Mouse (Mus musculus): Measurements from ENCODE around the gene Morf4l1. TPM values are rescaled to one million over a fixed set of nuclear protein-coding genes. Genes with fewer than 3 reads are reported as not detected.

Morf4l1 gene
- total RNA-seq (2014; rRNA removed; ENCODE audit: low replicate concordance) (92.5 and 111 TPM in 2 replicates), polyA plus RNA-seq (2015; fragmentation: Nextera tagmentation; extraction: Ambion mirVana) (293 and 300 TPM in 2 replicates)

- no peak for TF ChIP-seq EP300 (IDR thresholded peaks at IDR 0.05; ENCODE audit: low read depth)
- no peak for TF ChIP-seq CTCF (IDR thresholded peaks at IDR 0.05; ENCODE audit: low read depth)
- 2% methylated on average over 38 of the region's 40 CpGs for WGBS
These were observed at the start of gene Morf4l1 for GRCm38 (mm10) chr9:90114567-90115307. Gene Morf4l1, minus strand, starts transcription at chr9:90114774.

GRCm38 (mm10) chr9:90163749-90164095, 49.1 kb upstream of the Morf4l1 start:
- Histone ChIP-seq H3K4me2 (ENCODE audit: low read depth, low read length) (peak overlapping the region; percentile 88), H3K36me3 (replicated peaks; ENCODE audit: control insufficient read depth, insufficient read depth, low read length) (no peaks in the 10 kb centered on the region), H3K9ac (replicated peaks; ENCODE audit: low read depth, low read length) (peak overlapping the region; percentile 74), H3K4me3 (ENCODE audit: low read depth, low read length) (peak overlapping the region; percentile 78), H3K9me3 (replicated peaks; ENCODE audit: control insufficient read depth, low read length) (no peaks in the 10 kb centered on the region; the same call in 1 of the 2 replicates), H3K27me3 (ENCODE audit: control insufficient read depth, insufficient read depth, low read length) (no peaks in the 10 kb centered on the region), H3K4me1 (ENCODE audit: control insufficient read depth, insufficient read depth) (peaks cover 30% of the 10 kb centered on the region), H3K27ac (ENCODE audit: low read depth) (peak overlapping the region; percentile 73)
- DNase-seq (ENCODE audit: low spot score) (peak; percentile 28), ATAC-seq (ENCODE audit: insufficient read depth, low read depth) (peak; percentile 48)
- TF ChIP-seq EP300 (IDR thresholded peaks at IDR 0.05; ENCODE audit: low read depth), result no peak
- no peak for TF ChIP-seq CTCF (IDR thresholded peaks at IDR 0.05; ENCODE audit: low read depth)
- 1% methylated on average over 18 of the region's 18 CpGs for WGBS

More at GRCm38 (mm10) chr9:90114567-90115307, at the start of gene Morf4l1:
- H3K4me1 ChIP-seq (ENCODE audit: control insufficient read depth, insufficient read depth), result peaks cover 18% of the 10 kb centered on the region
- ATAC-seq (ENCODE audit: insufficient read depth, low read depth) (peak; percentile 98), DNase-seq (ENCODE audit: low spot score) (peak; percentile 97)
- peak within 1 kb of the TSS; percentile 91 for H3K4me2 ChIP-seq (ENCODE audit: low read depth, low read length)
- peak within 1 kb of the TSS; percentile 95 for H3K9ac ChIP-seq (replicated peaks; ENCODE audit: low read depth, low read length)
- peak within 1 kb of the TSS; percentile 100 for H3K27ac ChIP-seq (ENCODE audit: low read depth)
- H3K9me3 ChIP-seq (replicated peaks; ENCODE audit: control insufficient read depth, low read length), result no peaks in the 10 kb centered on the region
- no peaks in the 10 kb centered on the region for H3K36me3 ChIP-seq (replicated peaks; ENCODE audit: control insufficient read depth, insufficient read depth, low read length)
- no peaks in the 10 kb centered on the region for H3K27me3 ChIP-seq (ENCODE audit: control insufficient read depth, insufficient read depth, low read length)
- H3K4me3 ChIP-seq (ENCODE audit: low read depth, low read length), result peak within 1 kb of the TSS; percentile 97

DNA sequence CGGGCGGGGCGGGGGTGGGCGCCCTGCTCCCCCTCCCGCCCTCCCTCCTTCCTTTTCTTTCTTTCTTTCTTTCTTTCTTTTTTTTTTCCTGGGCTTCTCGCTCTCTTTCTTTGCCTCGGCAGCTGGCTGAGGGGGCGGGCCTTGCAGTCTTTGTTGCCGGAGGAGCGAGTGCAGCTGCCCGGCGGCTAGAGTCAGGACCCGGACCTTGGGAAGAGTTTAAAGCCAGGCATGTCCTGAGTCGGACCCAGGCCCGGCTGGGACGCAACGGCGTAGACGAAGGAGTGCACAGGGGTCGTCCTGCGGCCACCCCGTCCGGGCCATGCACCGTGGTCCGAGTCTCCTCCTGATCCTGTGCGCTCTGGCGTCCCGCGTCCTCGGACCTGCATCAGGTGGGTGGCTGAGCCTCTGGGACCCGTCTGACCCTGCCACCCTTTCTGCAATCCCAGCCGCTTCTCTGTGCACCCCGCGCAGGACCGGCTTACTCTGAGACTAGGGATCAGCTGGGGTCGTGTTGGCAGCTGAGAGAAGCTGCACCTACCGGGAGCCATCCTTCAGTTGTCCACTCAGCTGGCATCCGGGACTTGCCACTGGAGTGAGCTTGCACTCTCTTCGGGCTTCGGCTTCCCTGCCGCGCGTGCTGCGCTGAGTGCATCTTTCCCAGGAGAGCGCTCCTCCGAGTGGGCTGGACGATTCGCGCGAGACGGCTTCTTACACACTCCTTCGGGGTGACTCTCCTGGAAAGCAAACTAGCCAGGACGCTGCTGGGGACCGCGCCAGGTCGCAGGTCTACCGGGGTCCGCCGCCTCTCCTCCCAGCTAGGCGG, 48.6 kb upstream of the Morf4l1 start, which contains the start of gene Adamts7:
Adamts7 (plus strand) TSS at position 144 of the 823 bp plus-strand sequence.
- peak within 1 kb of the TSS; percentile 74 for H3K9ac ChIP-seq (replicated peaks; ENCODE audit: low read depth, low read length)
- TF ChIP-seq CTCF (IDR thresholded peaks at IDR 0.05; ENCODE audit: low read depth), result no peak
- TF ChIP-seq EP300 (IDR thresholded peaks at IDR 0.05; ENCODE audit: low read depth), result no peak
- H3K4me3 ChIP-seq (ENCODE audit: low read depth, low read length), result peak within 1 kb of the TSS; percentile 78
- DNase-seq (ENCODE audit: low spot score) (no peak), ATAC-seq (ENCODE audit: insufficient read depth, low read depth) (peak; percentile 45)
- under 1% methylated on average over 59 of the region's 60 CpGs for WGBS
- no peaks in the 10 kb centered on the region for H3K36me3 ChIP-seq (replicated peaks; ENCODE audit: control insufficient read depth, insufficient read depth, low read length)
- no peaks in the 10 kb centered on the region; the same call in 1 of the 2 replicates for H3K9me3 ChIP-seq (replicated peaks; ENCODE audit: control insufficient read depth, low read length)
- H3K27ac ChIP-seq (ENCODE audit: low read depth), result peak within 1 kb of the TSS; percentile 73
- H3K27me3 ChIP-seq (ENCODE audit: control insufficient read depth, insufficient read depth, low read length), result no peaks in the 10 kb centered on the region
- H3K4me2 ChIP-seq (ENCODE audit: low read depth, low read length), result peak within 1 kb of the TSS; percentile 88
- peaks cover 30% of the 10 kb centered on the region for H3K4me1 ChIP-seq (ENCODE audit: control insufficient read depth, insufficient read depth)

DNA sequence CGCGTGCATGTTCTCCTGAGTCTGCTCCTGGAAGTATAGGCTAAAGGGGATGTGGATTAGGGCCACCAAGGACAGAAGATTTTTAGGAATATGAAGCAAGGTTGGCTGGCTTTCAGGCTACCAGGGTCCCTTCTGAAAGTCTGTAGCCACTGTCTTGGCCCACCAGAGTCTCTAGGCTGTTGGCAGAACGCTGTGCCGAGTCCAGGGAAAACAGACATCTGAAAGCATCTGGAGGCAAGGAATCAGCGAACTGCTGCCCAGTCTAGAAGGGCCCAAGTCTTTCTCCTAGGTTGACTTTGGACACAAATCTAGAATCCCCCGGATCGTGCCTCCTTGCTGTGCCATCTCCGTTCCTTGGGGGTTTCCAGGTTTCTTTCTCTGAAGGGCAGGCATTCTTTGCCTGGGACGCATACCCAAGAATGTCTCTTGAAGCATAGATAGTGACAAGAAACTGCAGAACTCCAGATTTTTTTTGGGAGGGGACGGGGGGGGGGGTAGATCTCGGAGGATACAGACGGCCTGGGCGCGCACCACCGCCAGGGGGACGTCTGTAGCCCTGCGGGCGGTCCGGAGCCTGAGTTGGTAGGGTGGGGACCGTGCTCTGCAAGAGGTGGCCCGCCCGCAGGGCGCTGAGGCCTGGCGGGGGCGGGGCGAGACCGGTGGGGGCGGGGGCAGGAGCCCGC, 47.8 kb upstream of the Morf4l1 start:
- ATAC-seq (ENCODE audit: insufficient read depth, low read depth) (peak; percentile 76), DNase-seq (ENCODE audit: low spot score) (peak; percentile 80)
- Histone ChIP-seq H3K9ac (replicated peaks; ENCODE audit: low read depth, low read length) (peak overlapping the region; percentile 74), H3K4me3 (ENCODE audit: low read depth, low read length) (peak overlapping the region; percentile 78), H3K27ac (ENCODE audit: low read depth) (peak overlapping the region; percentile 73), H3K27me3 (ENCODE audit: control insufficient read depth, insufficient read depth, low read length) (no peaks in the 10 kb centered on the region), H3K36me3 (replicated peaks; ENCODE audit: control insufficient read depth, insufficient read depth, low read length) (no peaks in the 10 kb centered on the region), H3K9me3 (replicated peaks; ENCODE audit: control insufficient read depth, low read length) (no peaks in the 10 kb centered on the region; the same call in 1 of the 2 replicates), H3K4me1 (ENCODE audit: control insufficient read depth, insufficient read depth) (peaks cover 30% of the 10 kb centered on the region), H3K4me2 (ENCODE audit: low read depth, low read length) (peak overlapping the region; percentile 88)
- 12% methylated on average over 27 of the region's 29 CpGs for WGBS
- TF ChIP-seq EP300 (IDR thresholded peaks at IDR 0.05; ENCODE audit: low read depth), result no peak
- peak; percentile 54 for TF ChIP-seq CTCF (IDR thresholded peaks at IDR 0.05; ENCODE audit: low read depth)

DNA sequence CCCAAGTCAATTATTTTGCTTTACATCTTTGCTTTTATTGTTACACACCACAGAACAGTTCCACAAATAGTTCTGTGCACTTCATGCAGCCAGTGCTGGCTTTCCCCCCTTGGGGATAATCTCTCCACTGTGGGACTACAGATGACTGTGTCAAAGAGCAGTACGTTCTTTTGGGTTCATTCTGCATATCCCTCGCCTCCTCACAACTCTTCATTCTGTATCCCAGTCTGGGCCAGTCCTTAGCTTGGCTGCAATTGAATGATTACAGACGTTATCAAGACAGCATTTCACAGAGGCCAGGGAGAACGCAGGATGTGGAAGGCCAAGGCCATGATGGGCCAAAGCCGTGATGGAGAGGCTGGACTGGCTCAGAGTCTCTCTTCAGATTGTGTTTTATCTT, 32.3 kb upstream of the Morf4l1 start:
- H3K4me3 ChIP-seq (ENCODE audit: low read depth, low read length), result no peak overlapping the region
- TF ChIP-seq EP300 (IDR thresholded peaks at IDR 0.05; ENCODE audit: low read depth) (no peak), CTCF (IDR thresholded peaks at IDR 0.05; ENCODE audit: low read depth) (no peak)
- DNase-seq (ENCODE audit: low spot score), result no peak
- H3K27ac ChIP-seq (ENCODE audit: low read depth), result no peak overlapping the region
- no peaks in the 10 kb centered on the region; the same call in 1 of the 2 replicates for H3K4me1 ChIP-seq (ENCODE audit: control insufficient read depth, insufficient read depth)
- no peaks in the 10 kb centered on the region for H3K9me3 ChIP-seq (replicated peaks; ENCODE audit: control insufficient read depth, low read length)
- no peaks in the 10 kb centered on the region for H3K27me3 ChIP-seq (ENCODE audit: control insufficient read depth, insufficient read depth, low read length)
- WGBS, result 47% methylated on average over 5 of the region's 5 CpGs
- H3K36me3 ChIP-seq (replicated peaks; ENCODE audit: control insufficient read depth, insufficient read depth, low read length), result no peaks in the 10 kb centered on the region
- ATAC-seq (ENCODE audit: insufficient read depth, low read depth), result no peak
- H3K9ac ChIP-seq (replicated peaks; ENCODE audit: low read depth, low read length), result no peak overlapping the region
- no peak overlapping the region for H3K4me2 ChIP-seq (ENCODE audit: low read depth, low read length)
